Mouse (Mus musculus) MEL (cell line): ENCODE measurements around the gene Armc10. TPM values are rescaled to one million over a fixed set of nuclear protein-coding genes. Genes with fewer than 3 reads are reported as not detected.
"Not testable (repeated sequence)": the region's sequence is repeated elsewhere in the genome, so short reads cannot be mapped to it uniquely, and the experiment has no call there.

Experiments used
- DNase-seq: peaks from one replicate; pipeline ENCODE4 v3.0.0; 2011; ENCODE audit warnings: low read depth, low spot score
- H3K27ac ChIP-seq: 2 replicates; pipeline ENCODE4 v1.5.1; 2012; ENCODE audit warnings: low read depth, mild to moderate bottlenecking, control low read depth, low read length, moderate library complexity; ENCODE audit not compliant: control insufficient read depth
- H3K27me3 ChIP-seq, 2 experiments: fragments of 150-350 bp in 1 of 2; sonication (generic) in 1 of 2; 2 replicates each; pipeline ENCODE4 v1.6.1; 2012; ENCODE audit warnings: low read length in 2 of 2, mild to moderate bottlenecking in 2 of 2, improper control_type of control experiment in 1 of 2, moderate library complexity in 1 of 2; ENCODE audit not compliant: insufficient read depth in 2 of 2, control insufficient read depth in 1 of 2
- H3K36me3 ChIP-seq, 2 experiments: 2 replicates each; pipeline ENCODE4 v1.6.1; 2012 to 2014; ENCODE audit warnings: low read length in 2 of 2, improper control_type of control experiment in 1 of 2, inconsistent platforms in 1 of 2, mild to moderate bottlenecking in 1 of 2; ENCODE audit not compliant: insufficient read depth in 2 of 2, control insufficient read depth in 1 of 2
- H3K4me1 ChIP-seq, 2 experiments: fragments of 150-350 bp in 1 of 2; sonication (generic) in 1 of 2; 2 replicates each; pipeline ENCODE4 v1.6.1; 2012; ENCODE audit warnings: low read length in 2 of 2, improper control_type of control experiment in 1 of 2, mild to moderate bottlenecking in 1 of 2; ENCODE audit not compliant: insufficient read depth in 2 of 2, control insufficient read depth in 1 of 2
- H3K4me3 ChIP-seq, 2 experiments: fragments of 150-350 bp in 1 of 2; sonication (generic) in 1 of 2; 2 replicates each; pipeline ENCODE4 v1.5.1; 2012; ENCODE audit warnings: low read depth in 2 of 2, low read length in 2 of 2, mild to moderate bottlenecking in 2 of 2, moderate library complexity in 2 of 2, control low read depth in 1 of 2, improper control_type of control experiment in 1 of 2; ENCODE audit not compliant: control insufficient read depth in 1 of 2, insufficient read depth in 1 of 2
- H3K79me2 ChIP-seq: 2 replicates; pipeline ENCODE4 v1.6.1; 2012; ENCODE audit warnings: mild to moderate bottlenecking, low read length, moderate library complexity; ENCODE audit not compliant: control insufficient read depth, poor library complexity, insufficient read depth
- H3K9ac ChIP-seq: 2 replicates; pipeline ENCODE4 v1.6.1; 2012; ENCODE audit warnings: low read depth, mild to moderate bottlenecking, control low read depth, low read length, moderate library complexity; ENCODE audit not compliant: control insufficient read depth, poor library complexity, severe bottlenecking
- H3K9me3 ChIP-seq: fragments of 150-350 bp; sonication (generic); replicated peaks from 2 replicates; pipeline ENCODE4 v1.6.1; 2012; ENCODE audit warnings: mild to moderate bottlenecking, low read length, improper control_type of control experiment, moderate library complexity; ENCODE audit not compliant: insufficient read depth
- CHD2 ChIP-seq: IDR thresholded peaks from 2 replicates; pipeline ENCODE4 v1.6.1; 2011; ENCODE audit warnings: low read length, improper control_type of control experiment
- ELF1 ChIP-seq: IDR thresholded peaks from 2 replicates; pipeline ENCODE4 v1.6.1; 2014; ENCODE audit warnings: low read depth, mild to moderate bottlenecking, inconsistent platforms, low read length, improper control_type of control experiment, moderate library complexity
- ETS1 ChIP-seq: IDR thresholded peaks from 2 replicates; pipeline ENCODE4 v1.6.1; 2012; ENCODE audit warnings: low read depth, mild to moderate bottlenecking, inconsistent platforms, low read length, improper control_type of control experiment, moderate library complexity
- GABPA ChIP-seq: IDR thresholded peaks from 2 replicates; pipeline ENCODE4 v1.6.1; 2012; ENCODE audit warnings: low read depth, mild to moderate bottlenecking, inconsistent platforms, low read length, improper control_type of control experiment, moderate library complexity
- HCFC1 ChIP-seq: IDR thresholded peaks from 2 replicates; pipeline ENCODE4 v1.6.1; 2012; ENCODE audit warnings: low read depth, mild to moderate bottlenecking, inconsistent platforms, low read length, improper control_type of control experiment, moderate library complexity
- KAT2A ChIP-seq: conservative IDR thresholded peaks from 2 replicates; pipeline ENCODE4 v1.6.1; 2012; ENCODE audit warnings: low read depth, low read length, improper control_type of control experiment, inconsistent platforms
- MAFK ChIP-seq: IDR thresholded peaks from 2 replicates; pipeline ENCODE4 v1.6.1; 2011; ENCODE audit warnings: low read depth, mild to moderate bottlenecking, low read length, improper control_type of control experiment, borderline replicate concordance
- MAX ChIP-seq: IDR thresholded peaks from 2 replicates; pipeline ENCODE4 v1.6.1; 2011; ENCODE audit warnings: low read length, improper control_type of control experiment
- MAZ ChIP-seq: IDR thresholded peaks from 2 replicates; pipeline ENCODE4 v1.6.1; 2012; ENCODE audit warnings: low read depth, mild to moderate bottlenecking, inconsistent platforms, low read length, improper control_type of control experiment
- MXI1 ChIP-seq: IDR thresholded peaks from 2 replicates; pipeline ENCODE4 v1.6.1; 2011; ENCODE audit warnings: mild to moderate bottlenecking, low read depth, low read length, improper control_type of control experiment
- MYB ChIP-seq: IDR thresholded peaks from 2 replicates; pipeline ENCODE4 v1.6.1; 2011; ENCODE audit warnings: mild to moderate bottlenecking, low read depth, low read length, improper control_type of control experiment
- MYC ChIP-seq: IDR thresholded peaks from 2 replicates; pipeline ENCODE4 v1.6.1; 2011; ENCODE audit warnings: low read depth, mild to moderate bottlenecking, low read length, improper control_type of control experiment, moderate library complexity
- NELFE ChIP-seq: IDR thresholded peaks from 2 replicates; pipeline ENCODE4 v1.6.1; 2011; ENCODE audit warnings: low read depth, low read length, improper control_type of control experiment
- NRF1 ChIP-seq: IDR thresholded peaks from 2 replicates; pipeline ENCODE4 v1.6.1; 2014; ENCODE audit warnings: low read depth, mild to moderate bottlenecking, inconsistent platforms, low read length, improper control_type of control experiment, moderate library complexity; ENCODE audit not compliant: poor library complexity, insufficient read depth, severe bottlenecking
- POLR2A ChIP-seq, 2 experiments: IDR thresholded peaks; 2 replicates each; pipeline ENCODE4 v1.6.1; 2011 to 2012; ENCODE audit warnings: low read length in 2 of 2, mild to moderate bottlenecking in 2 of 2, control low read depth in 1 of 2, improper control_type of control experiment in 1 of 2, low read depth in 1 of 2, moderate library complexity in 1 of 2; ENCODE audit not compliant: control insufficient read depth in 1 of 2, insufficient read depth in 1 of 2, poor library complexity in 1 of 2
- POLR2AphosphoS2 ChIP-seq: IDR thresholded peaks from 2 replicates; pipeline ENCODE4 v1.6.1; 2011; ENCODE audit warnings: low read length, improper control_type of control experiment
- POLR2AphosphoS5 ChIP-seq: IDR thresholded peaks from 2 replicates; pipeline ENCODE4 v1.6.1; 2012; ENCODE audit warnings: low read depth, borderline replicate concordance, mild to moderate bottlenecking, inconsistent platforms, low read length, moderate library complexity, mixed read lengths
- RCOR1 ChIP-seq: IDR thresholded peaks from 2 replicates; pipeline ENCODE4 v1.6.1; 2012; ENCODE audit warnings: low read depth, mild to moderate bottlenecking, inconsistent platforms, low read length, improper control_type of control experiment
- SIN3A ChIP-seq: IDR thresholded peaks from 2 replicates; pipeline ENCODE4 v1.6.1; 2012; ENCODE audit warnings: low read length, improper control_type of control experiment, inconsistent platforms
- TAL1 ChIP-seq: IDR thresholded peaks from 2 replicates; pipeline ENCODE4 v1.6.1; 2012; ENCODE audit warnings: mild to moderate bottlenecking, inconsistent platforms, low read length, moderate library complexity, mixed read lengths
- TCF12 ChIP-seq: IDR thresholded peaks from 2 replicates; pipeline ENCODE4 v1.6.1; 2014; ENCODE audit warnings: low read depth, mild to moderate bottlenecking, inconsistent platforms, low read length, improper control_type of control experiment, moderate library complexity
- UBTF ChIP-seq: IDR thresholded peaks from 2 replicates; pipeline ENCODE4 v1.6.1; 2012; ENCODE audit warnings: low read depth, mild to moderate bottlenecking, inconsistent platforms, low read length, improper control_type of control experiment, moderate library complexity, borderline replicate concordance; ENCODE audit not compliant: insufficient read depth
- USF1 ChIP-seq: IDR thresholded peaks from 2 replicates; pipeline ENCODE4 v1.6.1; 2014; ENCODE audit warnings: low read depth, mild to moderate bottlenecking, inconsistent platforms, low read length, improper control_type of control experiment, moderate library complexity
- USF2 ChIP-seq, 2 experiments: IDR thresholded peaks; 2 replicates each; pipeline ENCODE4 v1.6.1; 2011 to 2012; ENCODE audit warnings: improper control_type of control experiment in 2 of 2, low read length in 2 of 2, borderline replicate concordance in 1 of 2, inconsistent platforms in 1 of 2, low read depth in 1 of 2, mild to moderate bottlenecking in 1 of 2; ENCODE audit not compliant: insufficient read depth in 1 of 2
- ZMIZ1 ChIP-seq: IDR thresholded peaks from 2 replicates; pipeline ENCODE4 v1.6.1; 2012; ENCODE audit warnings: low read depth, mild to moderate bottlenecking, inconsistent platforms, low read length, improper control_type of control experiment, moderate library complexity
- ZNF384 ChIP-seq: IDR thresholded peaks from 2 replicates; pipeline ENCODE4 v1.6.1; 2012; ENCODE audit warnings: low read depth, mild to moderate bottlenecking, inconsistent platforms, low read length, improper control_type of control experiment
- polyA plus RNA-seq, 2 experiments: library from polyadenylated mRNA; stranded (reverse) in 1 of 2; unstranded in 1 of 2; fragments of >175 nt in 1 of 2; fragments of >200 nt in 1 of 2; gene quantifications; 2 replicates each; pipeline versions ENCODE4 v1.2.1 to v1.2.4; 2012; ENCODE audit warnings: low replicate concordance in 2 of 2, low read depth in 1 of 2; ENCODE audit not compliant: insufficient read length in 2 of 2, insufficient read depth in 1 of 2, missing spikeins in 1 of 2
- total RNA-seq: library from RNA; depleted of rRNA; stranded (reverse); fragments of 300-350 nt; gene quantifications from 2 replicates; pipeline ENCODE4 v1.2.3, GENCODE M21; 2012; rRNA removed

The Armc10 gene
- total RNA-seq (57.5 and 60.4 TPM in 2 replicates), polyA plus RNA-seq (100 to 1,000 TPM in 1 of 2 experiments, 10 to 100 TPM in 1; 52.2 to 152 TPM)

- TF ChIP-seq USF2 (IDR thresholded peaks at IDR 0.05; ENCODE audit: borderline replicate concordance in 1 of 2, insufficient read depth in 1 of 2, low read depth in 1 of 2, low read length in 2 of 2) (no peak), ELF1 (peak; percentile 79), NRF1 (peak; percentile 46; the same call in 1 of the 2 replicates), UBTF (no peak), MAX (peak; percentile 25), ETS1 (0 out of 2 replicates have a peak, but pooled peaks have one; percentile 22), NELFE (peak; percentile 76), ZMIZ1 (peak; percentile 59; the same call in 1 of the 2 replicates), RCOR1 (0 out of 2 replicates have a peak, but pooled peaks have one; percentile 17), CHD2 (no peak), ZNF384 (no peak), TCF12 (peak; percentile 39; the same call in 1 of the 2 replicates), POLR2A (IDR thresholded peaks at IDR 0.05; ENCODE audit: control insufficient read depth in 1 of 2, insufficient read depth in 1 of 2, low read depth in 1 of 2, low read length in 2 of 2, poor library complexity in 1 of 2) (peak; percentile 79 to 85; a peak in 3 of 4 replicates), MYB (no peak), SIN3A (peak; percentile 68; the same call in 1 of the 2 replicates), TAL1 (no peak), GABPA (no peak), POLR2AphosphoS2 (peak; percentile 37; the same call in 1 of the 2 replicates), MAFK (no peak), KAT2A (no peak; the same call in 1 of the 2 replicates), USF1 (no peak), MYC (peak; percentile 61; the same call in 1 of the 2 replicates), POLR2AphosphoS5 (no peak), MAZ (0 out of 2 replicates have a peak, but pooled peaks have one; percentile 45), MXI1 (peak; percentile 39; the same call in 1 of the 2 replicates), HCFC1 (peak; percentile 72)
- TF ChIP-seq, all 39 proteins: peak for 15
- peak within 1 kb of the TSS; percentile 76 for H3K9ac ChIP-seq
- H3K9me3 ChIP-seq: no peaks in the 10 kb centered on the region
- peaks cover 7 to 9% of the 10 kb centered on the region in 2 experiments for H3K36me3 ChIP-seq
- H3K27ac ChIP-seq: peak within 1 kb of the TSS; percentile 57
- H3K4me3 ChIP-seq: peak within 1 kb of the TSS; percentile 74 to 99
- peaks cover 3 to 13% of the 10 kb centered on the region in 2 experiments; a peak in 3 of 4 replicates for H3K4me1 ChIP-seq
- peak; percentile 96 for DNase-seq
- H3K27me3 ChIP-seq: peaks cover 5 to 12% of the 10 kb centered on the region in 2 experiments
- H3K79me2 ChIP-seq: peaks cover 5% of the 10 kb centered on the region; the same call in 1 of the 2 replicates
Measured at GRCm38 (mm10) chr5:21645439-21646132, at the start of gene Armc10, which contains the start of gene Fbxl13. Armc10 (plus strand) TSS chr5:21645813. Fbxl13 (minus strand) TSS chr5:21645634.

- H3K27me3 ChIP-seq, H3K9me3 ChIP-seq, H3K36me3 ChIP-seq, H3K79me2 ChIP-seq, DNase-seq, H3K9ac ChIP-seq, H3K4me3 ChIP-seq, H3K4me1 ChIP-seq, H3K27ac ChIP-seq: not testable (repeated sequence)
Measured at GRCm38 (mm10) chr5:21599536-21599935, 46.1 kb upstream of the Armc10 start.
